Mouse (Mus musculus) lung, adult 2 months (tissue): ENCODE measurements around the gene Rnf207.

ENCODE experiments used
- CTCF ChIP-seq: fragments of 200-500 bp; IDR thresholded peaks from 2 replicates; pipeline ENCODE4 v1.5.1; 2011; ENCODE audit warnings: mild to moderate bottlenecking, low read length, control low read depth; ENCODE audit not compliant: insufficient read depth
- POLR2A ChIP-seq: fragments of 200-500 bp; IDR thresholded peaks from 2 replicates; pipeline ENCODE4 v1.6.1; 2011; ENCODE audit warnings: low read depth, mild to moderate bottlenecking, control low read depth, low read length, borderline replicate concordance; ENCODE audit errors: extremely low read depth

GRCm38 (mm10) chr4:152288398-152288945, 30.3 kb downstream of the Rnf207 start:
- TF ChIP-seq CTCF: no peak
- no peak for TF ChIP-seq POLR2A
